Mouse (Mus musculus): ENCODE measurements around the gene Mpnd.
"Not testable (repeated sequence)": the region's sequence is repeated elsewhere in the genome, so short reads cannot be mapped to it uniquely, and the experiment has no call there.

Mpnd gene

DNA sequence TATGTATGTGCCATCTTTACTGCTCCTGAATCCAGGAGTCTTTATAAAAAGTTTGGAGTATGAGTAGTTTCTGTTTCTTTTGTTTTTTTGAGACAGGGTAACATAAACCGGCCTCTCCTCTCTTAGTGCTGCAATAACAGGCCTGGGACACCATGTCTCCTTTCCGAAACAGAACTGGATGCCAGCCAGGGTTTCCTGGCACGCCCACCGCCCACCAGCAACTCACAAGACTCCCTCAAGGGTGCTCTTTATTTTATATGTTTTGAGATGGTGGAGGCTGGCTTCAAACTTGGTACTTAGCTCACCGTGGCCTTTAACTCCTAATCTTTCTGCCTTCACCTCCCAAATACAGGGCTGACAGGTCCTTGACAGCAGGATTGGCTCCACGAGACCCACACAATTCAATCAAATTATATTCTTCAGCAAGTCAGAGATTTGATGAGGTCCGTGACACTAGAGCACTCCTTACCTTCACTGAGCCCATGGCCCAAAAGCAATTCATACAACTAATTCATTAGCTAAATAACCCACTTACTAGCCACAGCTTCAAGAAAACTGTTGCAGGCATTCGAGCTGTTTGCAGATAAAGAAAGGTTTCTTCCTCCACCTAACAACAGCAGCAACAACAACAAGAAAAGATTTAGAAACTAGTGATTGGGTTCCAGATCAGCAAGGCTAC is 33.2 kb downstream of the Mpnd start:
- peak in 1 of 2 experiments; percentile 57 for DNase-seq

DNA sequence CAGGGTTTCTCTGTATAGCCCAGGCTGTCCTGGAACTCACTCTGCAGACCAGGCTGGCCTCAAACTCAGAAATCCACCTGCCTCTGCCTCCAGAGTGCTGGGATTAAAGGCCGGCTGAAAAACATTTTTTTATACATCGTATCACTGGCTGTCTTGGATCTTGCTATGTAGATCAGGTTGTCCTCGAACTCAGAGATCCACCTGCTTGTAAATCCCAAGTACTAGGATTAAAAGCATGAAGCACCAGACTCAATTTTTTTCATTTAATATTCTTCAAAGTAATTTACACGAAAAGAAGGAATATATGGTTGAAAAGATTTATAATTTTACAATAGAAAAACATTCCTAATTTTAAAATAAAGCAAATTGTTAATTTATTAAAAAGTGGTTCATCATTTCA is 33.8 kb downstream of the Mpnd start:
- no peak for DNase-seq

DNA sequence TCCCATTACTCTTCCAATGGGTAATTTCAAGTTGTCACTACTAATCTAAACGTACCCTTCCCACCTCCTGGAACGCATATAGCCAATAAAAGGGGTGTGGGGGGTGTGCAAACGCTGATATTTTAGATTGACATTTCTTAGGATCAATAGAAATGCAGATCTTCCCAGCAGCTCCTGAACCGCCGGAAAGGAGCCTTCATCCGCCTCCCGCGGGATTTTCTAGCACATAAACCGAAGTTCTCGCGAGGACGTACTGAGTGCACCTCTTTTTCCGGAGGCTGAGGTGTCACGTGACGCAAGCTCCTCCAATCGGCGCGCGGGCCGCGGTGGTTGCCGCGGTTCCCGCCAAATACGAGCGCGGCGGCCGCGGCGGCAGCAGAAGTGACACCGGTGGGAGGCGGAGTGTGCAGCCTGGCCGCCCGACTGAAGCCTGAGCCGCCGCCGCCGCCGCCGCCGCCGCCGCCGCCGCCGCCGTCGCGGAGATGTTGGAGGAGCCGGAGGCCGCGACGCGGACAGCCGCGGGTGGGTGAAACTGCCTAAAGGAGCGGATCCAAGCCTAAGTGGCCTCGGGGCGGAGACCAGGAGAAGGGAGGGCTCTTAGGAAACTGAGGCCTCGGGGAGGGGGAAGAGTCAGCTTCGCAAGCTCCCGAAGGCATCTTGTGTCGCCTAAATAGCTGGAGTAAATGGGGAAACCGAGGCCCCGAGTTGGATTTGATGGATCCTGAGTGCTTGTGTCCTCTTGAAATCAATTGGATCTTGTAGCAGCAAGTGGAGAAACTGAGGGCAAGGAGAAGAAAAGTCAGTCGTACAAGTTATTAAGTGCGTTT is 34.7 kb downstream of the Mpnd start, which contains the start of gene Chaf1a:
Chaf1a (plus strand) TSS at position 410 of the 827 bp plus-strand sequence.
- peak; percentile 99 for DNase-seq

DNA sequence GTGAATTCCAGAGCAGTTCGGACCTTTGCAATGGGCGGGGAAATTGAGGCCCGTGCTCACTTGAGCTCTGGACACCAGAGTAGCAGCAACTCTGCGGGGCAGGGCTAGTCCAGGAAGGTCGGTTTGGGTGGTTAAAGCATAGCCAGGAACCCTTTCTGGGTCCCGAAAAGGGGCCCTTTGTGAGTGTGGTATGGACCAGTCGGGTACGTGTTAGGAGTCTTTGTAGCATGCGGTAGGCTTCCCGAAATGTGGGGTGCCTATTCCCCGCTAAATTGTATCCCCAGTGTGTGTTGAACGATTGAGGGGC is 35.3 kb downstream of the Mpnd start:
- DNase-seq, result no peak

DNA sequence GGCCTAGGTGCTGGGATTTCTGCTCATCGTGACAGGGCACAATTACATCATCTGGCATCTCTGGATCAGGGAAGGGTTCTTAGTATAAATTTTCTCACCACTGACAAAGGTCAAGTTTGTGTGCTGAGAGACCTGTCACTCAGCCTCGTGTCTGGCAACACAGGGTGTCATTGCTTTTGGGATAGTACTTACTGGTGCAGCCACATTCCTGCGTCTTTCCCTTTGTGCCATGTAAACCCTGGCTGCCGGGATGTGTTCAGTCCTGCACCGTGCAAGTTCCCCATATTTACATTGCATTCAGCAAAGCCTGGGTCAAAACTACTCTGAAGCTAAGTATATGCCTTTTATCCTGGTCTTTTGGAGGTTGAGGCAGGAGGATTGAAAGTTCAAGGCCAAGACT is 45.9 kb downstream of the Mpnd start:
- no peak for DNase-seq

DNA sequence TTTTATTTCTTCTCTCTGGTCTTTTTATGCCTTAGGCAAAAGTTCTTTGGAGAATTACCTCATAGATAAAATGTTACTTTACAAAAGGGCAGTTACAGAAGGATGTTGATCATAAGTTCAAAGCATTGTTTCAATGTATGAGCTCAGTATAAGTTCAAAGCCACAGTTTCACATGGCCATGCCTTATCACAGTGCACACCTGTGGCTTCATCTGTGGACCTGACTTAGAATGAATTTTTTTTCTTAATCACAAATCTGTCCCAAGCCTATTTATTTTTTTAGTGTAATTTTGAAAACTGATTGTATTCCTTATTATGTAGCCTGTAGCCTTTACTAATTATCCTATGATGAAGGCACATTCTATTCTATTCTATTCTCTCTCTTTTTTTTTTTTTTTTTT is 49.4 kb downstream of the Mpnd start:
- no peak for DNase-seq

DNA sequence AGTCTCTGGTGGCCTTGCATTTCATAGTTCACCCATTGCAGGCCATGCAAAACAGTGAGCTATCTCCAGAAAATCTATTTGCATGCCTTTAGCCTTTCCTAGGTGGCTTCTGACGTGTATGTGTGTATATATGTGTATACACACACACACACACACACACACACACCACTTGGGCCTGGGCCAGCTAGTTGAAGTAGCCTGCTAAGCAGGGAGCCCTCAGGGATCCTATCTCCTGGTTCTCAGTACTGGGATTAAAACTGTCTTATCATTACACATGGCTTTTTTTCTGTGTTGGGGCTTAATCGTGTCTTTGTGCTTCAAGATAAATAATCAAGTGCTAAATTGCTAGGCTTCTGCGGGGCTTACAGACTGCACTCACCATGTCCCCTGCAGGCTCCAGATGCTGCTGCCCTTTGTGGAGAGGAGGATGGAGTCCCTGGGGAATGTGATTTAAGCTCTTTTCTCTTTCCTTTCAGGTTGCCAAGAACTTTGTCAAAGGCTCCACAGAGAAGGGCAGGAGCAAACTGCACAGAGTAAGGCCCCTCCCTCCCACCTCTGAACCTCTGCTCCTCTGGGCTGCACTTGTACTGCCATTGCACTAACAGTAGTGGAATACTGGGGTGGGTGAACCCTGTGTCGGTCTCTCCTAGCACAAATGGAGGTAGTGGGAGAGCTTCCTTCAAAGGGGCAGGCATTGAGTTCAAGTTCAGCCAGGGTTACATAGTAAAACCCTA is 50.6 kb downstream of the Mpnd start:
- no peak for DNase-seq

DNA sequence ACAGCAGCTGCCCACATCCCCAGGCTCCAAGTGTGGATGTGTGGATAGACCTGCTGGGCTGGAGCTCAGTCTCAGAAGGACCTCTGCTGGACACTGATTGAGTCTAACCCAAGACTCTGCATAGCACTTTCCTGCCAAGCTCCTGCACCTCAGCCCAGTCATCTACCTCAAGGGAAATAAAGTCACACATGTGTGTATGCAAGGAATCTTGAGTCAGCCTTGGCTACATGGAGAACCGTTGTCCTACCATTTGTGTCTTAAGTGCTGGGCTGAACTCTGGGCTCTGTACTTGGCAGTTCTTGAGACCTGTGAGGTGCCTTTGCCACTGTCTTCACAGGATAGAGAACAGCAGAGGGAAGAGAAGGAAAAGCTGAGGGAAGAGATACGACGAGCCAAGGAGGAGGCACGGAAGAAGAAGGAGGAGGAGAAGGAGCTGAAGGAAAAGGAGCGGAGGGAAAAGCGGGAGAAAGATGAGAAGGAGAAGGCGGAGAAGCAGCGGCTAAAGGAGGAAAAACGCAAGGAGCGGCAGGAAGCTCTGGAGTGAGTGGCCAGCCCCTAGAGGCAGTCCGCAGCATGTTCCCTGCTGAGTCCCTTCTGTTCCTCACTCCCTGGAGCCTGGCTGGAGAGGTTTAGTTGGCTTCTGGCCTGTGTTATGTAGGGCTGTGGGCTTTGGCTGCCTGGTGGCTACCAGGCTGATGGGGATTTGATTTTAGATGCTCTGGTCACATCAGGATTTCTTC is 52.0 kb downstream of the Mpnd start:
- DNase-seq, result no peak

DNA sequence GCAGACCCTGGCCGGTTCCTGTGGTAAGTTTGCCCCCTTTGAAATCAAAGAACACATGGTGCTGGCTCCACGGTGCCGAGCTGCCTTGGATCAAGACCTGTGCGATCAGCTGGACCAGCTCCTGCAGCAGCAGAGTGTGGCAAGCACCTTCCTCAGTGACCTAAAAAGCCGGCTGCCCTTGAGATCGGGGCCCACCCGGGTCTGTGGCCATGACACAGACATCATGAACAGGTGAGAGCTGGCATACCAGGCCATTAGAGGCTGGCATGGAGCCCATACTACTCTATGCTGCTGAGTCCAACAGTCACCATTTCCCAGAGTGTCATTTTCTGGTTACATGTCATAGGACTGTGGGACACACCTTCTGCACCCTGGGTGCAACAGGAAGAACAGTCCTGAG is 56.6 kb downstream of the Mpnd start:
- DNase-seq, result no peak

DNA sequence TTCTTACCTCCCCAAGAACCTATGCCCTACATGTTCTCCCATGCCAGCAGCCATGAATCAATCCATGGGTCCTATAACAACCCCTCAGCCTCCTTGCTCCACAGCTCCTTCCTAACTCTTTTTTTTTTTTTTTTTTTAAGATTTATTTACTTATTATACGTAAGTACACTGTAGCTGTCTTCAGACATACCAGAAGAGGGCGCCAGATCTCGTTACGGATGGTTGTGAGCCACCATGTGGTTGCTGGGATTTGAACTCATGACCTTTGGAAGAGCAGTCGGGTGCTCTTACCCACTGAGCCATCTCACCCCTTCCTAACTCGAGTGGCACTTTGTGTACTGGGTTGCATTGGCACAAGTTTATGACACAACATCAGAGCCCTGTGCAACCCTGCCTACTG is 60.2 kb downstream of the Mpnd start:
- DNase-seq, result not testable (repeated sequence)

All from cerebellum, postnatal 10 days (tissue).